Mouse (Mus musculus) heart, embryonic 12.5 days (tissue): ENCODE results near the gene Bmp8b. TPM values are rescaled to one million over a fixed set of nuclear protein-coding genes. Genes with fewer than 3 reads are reported as not detected.

ENCODE experiments used
- polyA plus RNA-seq: library from polyadenylated mRNA; unstranded; fragments of >200 nt; fragmentation: Nextera tagmentation; extraction: Ambion mirVana; gene quantifications from 2 replicates; pipeline ENCODE4 v1.2.1, GENCODE M21; 2016

Gene Bmp8b
- polyA plus RNA-seq, 1 experiment from 2014 or later: 0.17 TPM

Other genes starting within 250 kb of the Bmp8b start
- gene Cap1, start 219.1 kb upstream of the Bmp8b start, polyA plus RNA-seq: 46.4 and 47.6 TPM in 2 replicates
- gene Mfsd2a, start 144.0 kb upstream of the Bmp8b start, polyA plus RNA-seq: 1.1 and 1.8 TPM in 2 replicates
- 0.74 and 1.2 TPM in 2 replicates for gene Mycl, start 109.5 kb upstream of the Bmp8b start, polyA plus RNA-seq
- 13.4 and 14.3 TPM in 2 replicates for gene Trit1, start 88.6 kb upstream of the Bmp8b start, polyA plus RNA-seq
- gene Oxct2b, start 11.1 kb downstream of the Bmp8b start, polyA plus RNA-seq: not detected in 2 replicates
- gene Ppie, start 34.8 kb downstream of the Bmp8b start, polyA plus RNA-seq: 54.0 and 59.3 TPM in 2 replicates
- 1.6 TPM in 2 replicates for gene Hpcal4, start 78.1 kb downstream of the Bmp8b start, polyA plus RNA-seq
- 0.92 TPM in 2 replicates for gene Nt5c1a, start 96.3 kb downstream of the Bmp8b start, polyA plus RNA-seq
- 6.8 and 7.3 TPM in 2 replicates for gene Heyl, start 128.4 kb downstream of the Bmp8b start, polyA plus RNA-seq
- gene Pabpc4, start 157.2 kb downstream of the Bmp8b start, polyA plus RNA-seq: 62.7 and 63.0 TPM in 2 replicates
- not detected in 2 replicates for gene Oxct2a, start 218.5 kb downstream of the Bmp8b start, polyA plus RNA-seq
- 0.14 and 0.31 TPM in 2 replicates for gene Bmp8a, start 238.1 kb downstream of the Bmp8b start, polyA plus RNA-seq